Mouse (Mus musculus): Measurements from ENCODE around the gene Snapc5. TPM values are rescaled to one million over a fixed set of nuclear protein-coding genes. Genes with fewer than 3 reads are reported as not detected.

The Snapc5 gene
- polyA plus RNA-seq, 1 experiment, result 18.0 TPM

- WGBS, result 63% methylated on average over 9 of the region's 9 CpGs
- DNase-seq (ENCODE audit: low read depth, low spot score), result no peak
Observed at GRCm38 (mm10) chr9:64232257-64232957, 53.3 kb downstream of the Snapc5 start.

Other genes starting within 250 kb of the Snapc5 start
- gene Smad6, start 157.2 kb upstream of the Snapc5 start, polyA plus RNA-seq (2012; rRNA removed), result 14.6 and 21.9 TPM in 2 replicates
- gene Lctl, start 62.1 kb upstream of the Snapc5 start, polyA plus RNA-seq (2012; rRNA removed), result 1.2 and 1.4 TPM in 2 replicates
- 3.2 and 7.8 TPM in 2 replicates for gene Zwilch, start 6.2 kb upstream of the Snapc5 start, polyA plus RNA-seq (2012; rRNA removed)
- gene Rpl4, start 5.9 kb upstream of the Snapc5 start, polyA plus RNA-seq (2012; rRNA removed), result 479 and 572 TPM in 2 replicates
- gene Uchl4, start 55.9 kb downstream of the Snapc5 start, polyA plus RNA-seq (2012; rRNA removed), result 0.12 and 0.31 TPM in 2 replicates
- gene Map2k1, start 74.4 kb downstream of the Snapc5 start, polyA plus RNA-seq (2012; rRNA removed), result 57.1 and 74.8 TPM in 2 replicates
- 5.5 and 7.1 TPM in 2 replicates for gene Tipin, start 102.3 kb downstream of the Snapc5 start, polyA plus RNA-seq (2012; rRNA removed)
- gene Dis3l, start 162.0 kb downstream of the Snapc5 start, polyA plus RNA-seq (2012; rRNA removed), result 5.7 and 7.5 TPM in 2 replicates
- 0.14 and 0.15 TPM in 2 replicates for gene Megf11, start 206.4 kb downstream of the Snapc5 start, polyA plus RNA-seq (2012; rRNA removed)

Data from large intestine, adult 2 months (tissue).